15 mouse cellular contexts compared by ENCODE assay signal in the genomic region with DNA sequence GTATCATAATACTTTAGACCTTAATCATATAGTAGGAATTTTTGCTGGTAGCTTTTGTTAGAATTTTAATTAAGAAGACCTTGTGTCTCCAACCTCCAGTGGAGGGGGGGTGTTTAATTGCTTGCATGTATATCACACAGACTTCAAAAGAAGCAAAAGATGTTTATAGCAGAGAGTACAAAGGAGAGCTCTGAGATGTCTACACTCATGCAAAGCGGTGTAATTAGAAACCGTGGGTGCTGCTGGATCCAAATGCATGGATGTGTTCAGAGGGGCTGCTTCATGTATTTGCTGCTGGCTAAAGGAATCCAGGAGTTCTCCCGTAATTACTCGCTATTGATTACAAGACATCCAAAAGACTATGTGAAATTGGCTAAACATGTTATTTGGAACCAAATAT.
"Had no signal": no experiment of that assay in that cellular context is flagged by ENCODE, and none has a peak within 500 bp of the region (broad histone marks: within the 10 kb centered on the region; RNA-seq: fewer than 3 reads in every experiment).

No protein-coding gene starts in this region.

- H3K27me3 ChIP-seq: limb, embryonic 12.5 days; liver, embryonic 13.5 days; midbrain, embryonic 13.5 days; neural tube, embryonic 15.5 days had no signal

- H3K4me3 ChIP-seq: limb, embryonic 12.5 days; liver, embryonic 13.5 days; midbrain, embryonic 13.5 days; myocyte; neural tube, embryonic 15.5 days had no signal

- H3K9me3 ChIP-seq: limb, embryonic 12.5 days; liver, embryonic 13.5 days; midbrain, embryonic 13.5 days; neural tube, embryonic 15.5 days had no signal

- ATAC-seq: liver, postnatal 0 days; midbrain, embryonic 13.5 days had no signal

- H3K36me3 ChIP-seq: limb, embryonic 12.5 days; liver, embryonic 13.5 days; midbrain, embryonic 13.5 days; neural tube, embryonic 15.5 days had no signal

- H3K4me2 ChIP-seq: limb, embryonic 12.5 days; liver, embryonic 13.5 days; midbrain, embryonic 13.5 days; neural tube, embryonic 15.5 days had no signal

- DNase-seq: kidney, adult 2 months; kidney, postnatal 36 days; layer of hippocampus, adult 9-11 months; layer of hippocampus, postnatal 36 days; liver; liver, embryonic 13.5 days; liver, postnatal 0 days; right cerebral cortex, postnatal 4 days; spleen, adult 18-20 months; thymus, adult 2 months; thymus, postnatal 36 days had no signal

- H3K9ac ChIP-seq: limb, embryonic 12.5 days; liver, embryonic 13.5 days; liver, postnatal 0 days; midbrain, embryonic 13.5 days; neural tube, embryonic 15.5 days had no signal

- H3K4me1 ChIP-seq: liver, embryonic 13.5 days; neural tube, embryonic 15.5 days had no signal

- H3K27ac ChIP-seq: limb, embryonic 12.5 days; liver, embryonic 13.5 days; midbrain, embryonic 13.5 days; neural tube, embryonic 15.5 days had no signal
